Mouse (Mus musculus) gastrocnemius, postnatal 25 days (tissue): ENCODE measurements around the gene Tmcc2. TPM values are rescaled to one million over a fixed set of nuclear protein-coding genes. Genes with fewer than 3 reads are reported as not detected.

Experiments used
- DNase-seq: peaks from one replicate; pipeline ENCODE4 v3.0.0; 2022
- long read RNA-seq, 2 experiments: library from polyadenylated mRNA; stranded (forward); transcript quantifications; one replicate each; pipeline ENCODE4 v2.0.0; 2021
- total RNA-seq, 2 experiments: library from RNA; stranded (reverse); gene quantifications; 1 replicate in 1 of 2; 2 replicates in 1 of 2; pipeline ENCODE4 v1.2.3; 2021

The Tmcc2 gene
- 10 to 100 TPM; 23.3 to 25.1 TPM for total RNA-seq
- long read RNA-seq, experiment 1, transcript Tmcc2-201 (5 exons, 3,410 nt): major isoform, 5 of 13 reads
- long read RNA-seq, experiment 1, partial matches to known transcripts: 1 of 13 reads
- long read RNA-seq, experiment 1, other reads (novel, unspliced or antisense): 7 of 13 reads
- long read RNA-seq, experiment 2, transcript Tmcc2-201 (5 exons, 3,410 nt): major isoform, 13 of 30 reads
- long read RNA-seq, experiment 2, partial matches to known transcripts: 10 of 30 reads
- long read RNA-seq, experiment 2, other reads (novel, unspliced or antisense): 6 of 30 reads

DNA sequence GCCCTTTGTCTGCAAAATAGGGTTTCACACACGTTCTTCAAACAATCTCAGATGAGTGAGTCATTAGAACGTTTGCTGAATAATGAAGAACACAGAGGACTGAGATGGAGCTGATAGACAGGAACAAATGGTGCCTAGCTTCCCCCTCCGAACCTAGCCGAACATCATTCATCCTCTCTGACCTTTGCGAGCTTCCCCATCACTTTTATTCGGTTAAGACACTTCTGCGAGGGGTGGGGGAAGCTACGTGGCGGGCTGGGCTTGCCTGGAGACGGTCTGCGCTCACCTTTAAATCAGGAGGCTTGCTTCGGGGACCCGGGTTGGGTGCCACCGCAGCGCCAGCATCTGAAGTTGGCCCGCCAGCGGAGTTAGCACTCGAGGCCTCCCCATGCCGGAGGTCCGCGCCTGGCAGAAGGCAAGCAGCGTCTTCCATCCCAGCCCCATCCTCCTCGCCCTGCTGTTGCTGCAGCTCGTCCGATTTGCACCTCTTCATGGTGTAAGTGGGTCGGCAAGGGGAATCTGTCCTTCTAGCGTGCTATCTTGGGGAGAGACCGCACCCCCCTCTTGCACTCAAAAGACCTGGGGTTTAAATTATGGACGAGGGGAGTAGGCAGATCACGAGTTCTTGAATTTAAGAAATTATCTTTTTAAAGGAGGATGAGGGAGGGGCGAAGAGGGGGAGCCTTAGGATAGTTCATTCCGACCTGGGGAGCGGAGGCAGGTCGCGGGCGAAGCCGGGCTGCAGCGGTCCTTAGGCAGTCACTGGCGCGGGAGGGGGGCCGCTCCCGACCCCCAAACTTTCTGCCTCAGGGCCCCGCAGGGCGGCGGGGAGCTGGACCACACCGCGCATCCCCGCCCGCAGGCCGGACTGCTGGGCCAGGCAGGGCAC lies at the start of gene Tmcc2:
TSS of gene Tmcc2 (minus strand) at position 591 of the 889 bp plus-strand sequence.
- DNase-seq: no peak

DNA sequence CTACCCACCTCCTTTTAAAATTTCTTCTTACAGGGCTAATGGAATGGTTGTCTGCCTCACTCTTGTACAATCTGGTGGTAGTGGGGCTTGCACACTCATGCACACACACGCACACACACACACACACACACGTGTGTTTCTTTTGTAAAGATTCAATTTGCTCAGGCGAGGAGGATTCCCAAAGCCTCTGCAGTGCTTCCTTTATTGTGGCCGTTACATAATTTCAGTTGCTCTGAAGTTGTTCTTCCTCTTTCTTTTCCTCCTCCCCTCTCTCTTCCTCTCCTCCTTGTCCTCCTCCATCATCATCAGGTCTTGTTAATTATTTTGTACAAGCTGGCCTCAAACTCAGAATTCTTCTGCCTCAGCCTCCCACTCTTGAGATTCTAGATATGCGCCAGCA lies 46.3 kb upstream of the Tmcc2 start:
- no peak for DNase-seq

DNA sequence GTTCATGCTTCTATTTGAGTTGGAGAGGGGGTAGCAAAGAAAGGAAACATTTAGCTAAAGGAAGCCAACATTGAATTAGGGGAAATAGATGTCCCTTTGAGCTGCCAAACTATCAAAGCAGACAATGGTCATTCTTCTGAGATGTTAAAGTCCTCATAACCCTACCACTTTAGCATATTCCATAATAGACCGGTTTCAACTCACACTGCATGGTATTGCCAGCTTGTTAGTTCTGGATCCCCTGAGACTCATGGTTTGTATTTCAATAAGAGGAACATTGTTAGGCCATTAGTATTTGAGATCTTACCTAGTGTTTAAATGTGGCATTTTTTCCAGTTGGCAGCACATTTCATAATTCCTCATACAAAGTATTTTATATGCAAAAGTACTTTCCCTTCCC lies 45.9 kb upstream of the Tmcc2 start:
- DNase-seq: no peak

DNA sequence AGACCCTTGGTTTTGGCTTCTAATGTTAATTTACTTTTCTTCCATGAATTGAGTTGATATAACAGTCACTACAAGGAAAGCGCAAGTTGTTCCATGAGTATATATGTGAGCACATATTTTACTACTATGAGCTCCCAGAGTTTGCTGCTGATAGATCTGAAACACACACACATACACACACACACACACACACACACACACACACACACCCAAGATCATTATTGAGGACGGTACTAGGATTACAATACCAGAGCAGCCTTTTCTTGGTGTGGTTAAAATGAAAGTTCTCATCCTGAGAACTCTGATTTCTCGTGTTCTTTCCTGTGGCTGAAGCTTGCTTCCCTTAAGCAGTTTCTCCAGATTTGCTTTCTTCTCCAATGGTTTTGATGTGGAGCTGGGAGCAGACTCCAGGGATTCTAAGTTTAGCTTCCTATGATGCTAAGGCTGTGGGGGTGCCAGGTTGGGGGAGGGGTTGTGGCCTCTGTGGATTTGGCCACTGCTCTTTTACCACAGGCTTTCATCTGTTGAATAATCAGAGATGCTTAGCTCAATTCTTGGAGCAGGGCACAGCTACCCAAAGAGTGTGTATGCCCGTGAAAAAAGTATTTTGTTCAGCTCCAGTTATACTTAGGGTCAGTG lies 45.4 kb upstream of the Tmcc2 start:
- DNase-seq: peak; percentile 49

DNA sequence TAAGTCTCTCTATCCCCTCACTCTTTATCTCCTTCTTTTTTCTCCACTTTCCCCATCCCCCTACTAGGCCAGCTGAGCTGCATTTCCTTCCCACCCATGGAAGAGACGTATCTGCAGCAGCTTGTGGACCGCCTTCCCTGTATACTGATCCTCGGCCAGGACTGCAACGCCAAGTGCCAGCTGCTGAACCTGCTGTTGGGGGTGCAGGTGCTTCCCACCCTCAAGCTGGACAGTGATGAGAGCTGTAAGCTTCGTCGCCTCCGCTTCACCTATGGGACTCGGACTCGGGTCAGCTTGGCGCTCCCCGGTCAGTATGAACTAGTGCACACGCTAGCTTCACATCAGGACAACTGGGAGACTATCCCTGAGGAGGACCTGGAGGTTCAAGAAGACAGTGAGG lies 43.0 kb upstream of the Tmcc2 start:
- no peak for DNase-seq

DNA sequence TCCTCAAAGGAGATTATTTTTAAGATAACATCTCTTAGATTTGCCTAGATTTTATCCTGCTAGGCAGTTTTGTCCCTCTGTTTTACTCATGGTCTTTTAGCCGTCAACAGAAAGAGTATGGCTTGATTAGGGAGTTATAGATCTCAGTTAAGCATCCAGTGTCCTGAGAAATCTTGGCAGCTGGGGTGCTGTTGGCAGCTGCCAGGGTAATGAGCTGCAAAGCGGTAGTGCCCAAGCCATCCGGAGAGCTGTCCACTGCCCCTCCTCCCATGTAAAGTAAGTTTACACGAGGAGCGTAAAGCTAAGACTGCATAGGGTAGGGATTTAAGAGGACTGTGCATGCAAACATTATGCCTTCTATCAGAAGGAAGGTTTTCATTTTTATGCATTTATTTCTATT lies 42.3 kb upstream of the Tmcc2 start:
- DNase-seq: peak; percentile 25

DNA sequence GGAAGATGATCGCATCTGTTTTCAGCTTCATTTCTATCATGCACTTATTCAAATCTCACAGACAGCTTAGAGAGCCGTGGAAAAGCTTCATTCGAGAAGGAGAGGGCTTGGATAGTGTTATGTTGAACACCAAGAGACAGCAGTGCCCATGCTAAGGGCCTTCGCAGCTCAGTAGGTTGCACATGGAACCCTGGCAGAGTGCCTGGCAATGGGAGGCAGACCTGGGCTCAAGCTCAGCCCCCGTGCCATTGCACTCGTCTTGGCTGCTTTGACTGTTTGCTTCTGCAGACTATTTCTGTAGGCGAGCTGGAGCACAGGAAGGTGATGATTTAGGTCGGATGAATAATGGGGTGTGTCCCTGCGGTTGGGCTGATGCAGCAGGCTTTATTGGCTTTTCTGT lies 40.6 kb upstream of the Tmcc2 start:
- peak; percentile 38 for DNase-seq

DNA sequence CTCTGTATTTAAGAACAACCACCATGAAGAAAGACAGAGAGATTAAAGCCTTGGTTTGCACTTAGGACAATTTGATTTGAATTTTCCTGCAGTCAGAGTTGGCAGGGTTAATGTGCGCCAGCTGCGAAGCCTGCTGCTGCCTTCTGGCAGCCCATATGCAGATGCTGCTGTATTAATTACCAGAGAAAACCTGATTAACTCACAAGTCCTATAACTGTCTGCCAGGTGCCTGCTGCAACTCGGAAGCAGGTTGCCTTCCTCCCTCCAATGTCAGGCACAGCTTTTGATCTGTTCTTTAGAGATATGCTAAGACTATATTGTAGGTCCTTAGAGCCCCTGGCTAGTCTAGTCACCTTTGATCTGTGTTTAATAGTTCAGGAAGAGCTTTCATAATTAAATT lies 39.7 kb upstream of the Tmcc2 start:
- no peak for DNase-seq

DNA sequence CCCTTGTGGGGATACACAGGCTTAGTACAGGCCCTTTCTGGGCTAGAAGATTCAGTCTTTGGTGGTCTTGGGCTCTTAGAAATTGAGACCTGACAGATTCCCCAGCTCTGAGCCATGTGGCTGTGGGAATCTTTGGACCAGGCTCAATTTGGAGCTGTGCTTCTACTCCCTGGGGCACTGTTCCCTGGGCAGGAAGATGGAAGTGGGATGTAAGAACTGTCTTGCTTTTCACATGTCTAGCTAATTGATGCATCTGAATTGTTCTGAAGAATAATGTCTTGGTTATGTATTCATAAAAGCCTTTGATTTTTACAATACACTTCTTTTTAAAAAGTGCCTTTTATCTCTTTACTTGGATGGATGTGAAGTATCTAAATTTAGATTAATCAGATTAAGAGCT lies 34.5 kb upstream of the Tmcc2 start:
- no peak for DNase-seq

DNA sequence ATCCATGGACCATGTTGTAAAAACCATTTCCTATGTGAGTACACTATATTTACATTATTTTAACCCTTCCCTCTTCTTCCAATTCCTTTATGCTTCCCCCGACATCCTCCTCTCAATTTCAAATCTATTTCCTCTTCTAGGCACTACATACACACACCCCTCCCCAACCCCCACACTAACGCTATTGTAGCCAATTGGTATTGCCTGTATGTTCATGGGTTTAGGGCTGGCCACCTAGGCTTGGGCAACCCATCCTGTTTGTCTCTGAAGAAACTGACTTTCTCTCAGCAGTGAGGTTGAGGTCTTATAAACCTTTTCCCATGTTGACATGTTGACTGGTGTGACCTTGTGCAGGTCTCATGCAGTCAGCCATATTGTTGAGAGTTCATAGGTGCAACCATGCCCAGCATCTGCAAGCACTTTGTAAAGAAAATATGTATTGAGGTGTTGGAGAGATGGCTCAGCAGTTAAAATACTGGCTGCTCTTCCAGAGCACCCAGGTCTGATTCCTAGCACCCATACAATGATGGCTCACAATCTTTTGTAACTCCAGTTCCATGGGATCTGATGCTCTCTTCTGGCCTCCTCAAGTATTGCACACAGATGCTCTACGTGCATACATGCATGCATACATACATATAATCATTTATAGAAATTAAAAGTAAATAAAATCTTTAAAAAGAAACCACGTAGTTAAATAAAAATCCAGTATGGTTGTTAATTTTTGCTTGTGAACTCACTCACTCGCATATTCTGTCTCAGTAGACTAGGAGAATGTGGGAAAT lies 32.0 kb upstream of the Tmcc2 start:
- DNase-seq: no peak

DNA sequence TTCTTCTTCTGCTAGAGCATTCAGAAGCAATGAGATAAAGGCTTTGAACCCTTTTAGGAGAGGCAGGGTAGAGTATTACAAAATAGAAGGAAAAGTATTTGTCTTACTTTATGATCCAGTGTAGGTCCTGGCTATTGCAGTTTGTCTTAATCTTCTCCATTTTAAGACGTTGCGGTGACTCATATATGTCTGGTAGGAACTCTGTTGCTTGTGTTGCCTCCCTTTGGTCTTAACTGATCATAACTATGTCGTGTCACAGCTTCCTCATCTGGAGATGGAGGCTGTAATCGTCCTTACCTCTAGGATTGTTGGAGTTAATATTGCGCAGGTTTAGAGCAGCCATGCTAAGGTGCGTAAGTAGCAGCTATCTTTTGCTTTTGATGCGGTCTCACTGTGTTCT lies 29.6 kb upstream of the Tmcc2 start:
- DNase-seq: no peak

DNA sequence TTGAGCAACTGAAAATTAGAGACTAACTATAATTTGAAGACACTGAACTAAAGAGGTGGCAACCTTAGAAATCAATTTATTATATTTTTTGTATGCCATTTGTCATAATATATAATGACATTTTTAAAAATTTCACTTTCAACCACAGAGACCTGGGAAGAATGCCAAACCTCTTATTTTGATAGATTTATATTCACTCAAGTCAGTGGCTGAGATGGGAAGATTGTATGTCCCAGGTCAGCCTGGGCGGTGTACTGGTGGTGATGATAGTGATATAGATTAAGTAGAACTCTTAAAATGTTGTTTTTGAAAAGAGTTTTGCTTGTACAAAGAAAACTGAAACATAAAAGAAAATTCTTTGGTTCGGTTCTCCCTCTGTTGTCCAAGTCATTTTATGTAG lies 29.1 kb upstream of the Tmcc2 start:
- DNase-seq: no peak

DNA sequence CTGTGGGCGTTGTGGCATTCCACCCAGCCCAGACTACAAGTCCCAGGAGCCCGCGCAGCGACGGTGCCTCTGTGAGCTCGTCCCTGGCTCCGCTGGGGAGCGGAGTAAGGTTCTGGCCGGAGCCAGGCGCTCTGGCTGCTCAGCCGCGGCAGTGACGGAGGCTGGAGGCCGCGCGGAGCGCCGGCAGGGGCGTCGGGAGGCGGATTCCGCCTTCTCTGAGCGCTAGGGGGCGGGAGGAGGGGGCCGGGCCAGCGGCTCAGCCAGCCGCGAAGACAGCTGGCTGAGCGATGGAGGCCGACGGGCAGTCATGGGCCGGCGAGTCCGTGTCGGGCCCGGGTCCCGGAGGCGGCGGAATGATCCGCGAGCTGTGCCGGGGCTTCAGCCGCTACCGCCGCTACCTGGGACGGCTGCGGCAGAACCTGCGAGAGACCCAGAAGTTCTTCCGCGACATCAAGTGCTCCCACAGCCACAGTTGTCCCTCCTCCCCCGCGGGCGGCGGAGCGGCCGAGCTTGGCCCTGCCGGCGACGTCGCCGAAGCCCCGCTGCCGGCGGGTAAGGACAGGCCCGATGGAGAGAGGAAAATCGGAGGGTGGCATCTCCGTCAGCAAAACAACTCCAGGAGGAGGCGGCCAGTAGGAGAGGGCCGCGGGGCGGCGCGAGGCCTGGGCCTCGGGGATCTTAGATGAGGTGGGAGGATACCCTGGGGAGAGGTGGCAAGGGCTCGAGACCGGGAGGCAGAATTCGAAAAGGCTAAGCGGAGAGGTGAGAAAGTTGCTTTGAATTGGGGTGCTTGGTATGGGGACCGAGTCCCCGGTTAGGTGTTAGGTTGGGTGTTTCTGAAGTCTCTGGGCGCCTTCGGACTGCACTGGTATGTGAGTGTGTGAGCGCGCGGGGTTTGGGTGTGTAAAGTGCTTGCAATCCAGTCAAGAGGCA lies 26.5 kb upstream of the Tmcc2 start, which contains the start of gene Dstyk:
TSS of gene Dstyk (plus strand) at position 237 of the 933 bp plus-strand sequence.
- DNase-seq: peak; percentile 96

DNA sequence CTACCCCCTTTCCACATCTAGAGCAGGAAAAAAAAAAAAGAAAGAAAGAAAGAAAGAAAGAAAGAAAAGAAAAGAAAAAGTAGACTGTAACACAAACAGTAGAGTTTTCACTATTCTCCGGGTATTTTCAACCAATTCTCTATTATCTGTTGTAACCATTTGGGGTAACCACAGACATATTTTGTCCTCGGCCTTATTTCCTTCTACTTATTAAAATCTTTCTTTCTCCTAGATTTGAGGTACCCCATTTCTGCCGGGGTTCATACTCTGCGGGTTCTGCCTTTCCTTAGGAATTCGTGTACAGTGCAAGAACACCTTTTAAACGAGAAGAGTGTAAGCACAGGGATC lies 25.8 kb upstream of the Tmcc2 start:
- DNase-seq: no peak

DNA sequence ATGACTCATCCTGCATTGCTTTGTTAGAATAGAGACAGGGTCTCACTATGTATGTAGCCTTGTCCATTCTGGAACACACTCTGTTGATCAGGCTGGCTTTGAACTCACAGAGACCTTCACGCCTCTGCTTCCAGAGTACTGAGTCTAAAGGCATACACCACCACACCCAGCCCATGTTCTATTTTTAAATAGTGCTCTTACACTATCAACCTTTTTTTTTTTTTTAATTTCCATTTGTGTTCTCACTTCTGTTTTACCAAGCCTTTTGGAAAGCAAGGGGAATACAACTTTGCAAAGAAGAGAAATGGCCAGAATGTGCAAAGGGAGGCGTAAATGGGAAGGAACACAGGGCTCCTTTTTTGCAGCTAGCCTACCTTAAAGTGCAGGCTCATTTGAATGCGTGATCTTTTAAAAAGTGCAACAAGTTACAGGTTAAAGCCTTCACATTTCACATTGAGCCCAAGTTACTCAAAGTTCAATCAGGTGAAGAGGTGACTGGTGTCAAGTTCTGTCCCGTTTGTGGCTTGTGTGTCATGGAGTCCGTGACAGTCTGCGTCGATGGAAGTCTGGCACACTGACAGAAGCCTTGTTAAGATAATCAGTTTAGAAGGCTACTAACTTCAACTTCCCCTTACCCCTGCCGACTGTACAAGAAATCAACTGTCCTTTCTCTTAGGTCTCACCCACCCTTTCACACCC lies 25.3 kb upstream of the Tmcc2 start:
- DNase-seq: no peak

DNA sequence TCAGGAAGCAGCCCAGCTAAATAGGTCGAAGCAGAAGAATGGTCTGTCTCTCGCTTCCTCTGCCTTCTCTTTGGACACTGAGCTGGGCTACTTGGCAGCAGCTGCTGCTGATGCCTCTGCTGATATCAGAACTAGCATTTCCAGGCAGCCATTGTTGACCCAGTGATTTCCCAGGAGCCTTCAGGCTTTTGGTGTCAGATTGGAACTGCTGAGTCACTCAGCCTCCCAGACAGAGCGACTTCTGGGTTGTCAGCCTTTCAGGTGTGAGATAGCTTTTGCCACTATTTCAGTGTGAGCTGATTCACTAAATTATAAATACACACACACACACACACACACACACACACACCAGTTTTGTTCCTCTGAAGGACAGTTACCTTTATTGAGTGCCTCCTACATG lies 19.6 kb upstream of the Tmcc2 start:
- DNase-seq: no peak

DNA sequence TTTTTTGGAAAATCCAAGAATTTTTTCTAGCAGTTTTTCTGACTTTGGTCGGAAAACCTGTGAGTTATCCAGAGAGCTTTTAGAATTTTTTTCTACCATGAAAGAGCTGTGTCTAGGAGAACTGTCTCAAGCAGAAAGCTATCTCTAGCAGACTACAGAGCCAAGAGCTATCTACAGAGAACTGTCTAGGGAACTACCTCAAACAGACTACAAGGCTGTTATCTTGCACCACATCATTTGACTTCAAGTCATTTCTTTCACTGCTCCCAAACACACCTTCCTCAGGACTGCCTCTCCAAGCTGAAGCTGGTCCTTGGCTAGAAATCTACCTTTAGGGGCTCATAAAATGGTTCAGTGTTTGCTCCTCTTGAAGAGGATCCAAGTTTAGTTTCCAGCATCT lies 10.8 kb upstream of the Tmcc2 start:
- DNase-seq: no peak

DNA sequence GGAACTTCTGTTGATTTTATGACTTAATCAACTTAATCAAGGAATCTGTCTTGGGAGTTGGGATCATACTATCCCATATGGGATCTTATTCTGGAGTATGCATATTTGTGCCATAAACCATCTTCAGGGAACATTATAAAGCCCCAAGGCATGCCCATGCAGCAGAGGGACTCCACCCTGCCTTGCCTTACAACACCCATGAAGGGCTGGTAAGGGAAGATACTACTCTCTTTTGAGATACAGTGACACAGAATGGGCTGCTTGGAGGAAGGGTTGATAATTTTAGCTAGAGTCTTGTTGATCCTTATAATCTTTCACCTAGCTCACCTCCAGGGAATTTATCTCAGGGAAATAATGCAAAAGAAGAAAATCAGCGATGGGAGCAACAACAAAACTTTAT lies 9.5 kb upstream of the Tmcc2 start:
- no peak for DNase-seq

DNA sequence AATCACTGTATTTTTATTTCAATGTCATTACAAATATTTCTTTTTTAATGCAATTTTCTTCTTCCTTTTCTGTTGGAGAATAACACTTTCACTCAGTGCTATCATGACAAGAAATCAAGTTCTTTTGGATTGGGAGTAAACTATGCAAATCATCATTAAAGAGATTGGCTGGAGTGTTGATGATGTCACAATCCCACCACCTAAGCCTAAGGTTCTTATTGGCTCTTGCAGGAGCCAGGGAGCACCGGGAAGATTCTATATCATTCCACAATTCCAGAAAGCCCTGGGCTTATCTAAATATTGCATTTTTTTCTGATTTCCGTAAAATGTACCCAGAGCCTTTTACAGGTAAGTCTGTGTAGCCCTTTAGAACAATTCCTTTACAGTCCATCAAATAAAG lies 5.6 kb upstream of the Tmcc2 start:
- no peak for DNase-seq

DNA sequence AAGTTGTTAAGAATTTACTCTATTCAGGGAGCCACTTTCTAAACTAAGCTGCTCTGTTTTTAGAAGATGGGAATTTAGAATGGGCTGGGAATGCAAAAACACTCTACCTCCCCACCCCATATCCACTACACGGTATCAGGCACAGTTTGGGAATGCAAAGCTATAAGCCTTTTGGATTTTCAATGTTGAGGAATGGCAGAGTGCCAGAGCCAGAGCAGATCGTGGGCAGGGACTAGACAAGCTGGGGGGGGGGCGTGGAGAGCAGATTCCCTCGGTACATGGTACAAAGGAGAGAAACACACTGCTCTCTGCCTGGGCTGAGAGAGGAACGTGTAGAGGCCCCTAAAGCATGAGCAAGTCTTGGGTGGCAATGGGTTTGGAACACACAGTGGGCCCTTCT lies 1.8 kb upstream of the Tmcc2 start:
- no peak for DNase-seq

DNA sequence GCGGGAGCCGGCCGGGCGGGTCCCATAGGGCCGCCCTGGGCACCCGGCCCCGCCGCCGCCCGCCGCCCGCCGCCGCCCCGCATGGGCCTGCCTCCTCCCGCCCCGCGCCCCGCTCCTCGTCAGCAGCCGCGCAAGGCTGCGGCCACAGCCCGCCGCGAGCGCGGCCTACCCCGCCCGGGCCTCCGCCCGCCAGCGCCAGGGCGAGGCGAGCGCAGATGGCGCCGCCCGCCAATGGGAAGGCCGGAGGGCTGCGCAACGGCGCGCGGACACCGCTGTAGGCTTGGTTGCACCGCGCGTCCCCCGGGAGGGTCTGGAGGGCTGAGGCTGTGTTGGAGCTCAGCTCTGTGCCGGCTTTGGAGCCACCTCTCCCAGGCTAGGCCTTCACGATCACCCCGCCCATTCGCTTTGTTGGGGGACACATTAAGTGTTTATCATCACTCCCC lies 520 bp upstream of the Tmcc2 start:
- DNase-seq: peak; percentile 86
